Mouse (Mus musculus): Measurements from ENCODE around the gene Cdr2. TPM values are rescaled to one million over a fixed set of nuclear protein-coding genes. Genes with fewer than 3 reads are reported as not detected.

The Cdr2 gene
- total RNA-seq, 2 experiments from 2014 or later: 20.7 to 29.2 TPM

Other genes with a start within 250 kb of the Cdr2 start
- gene Vwa3a, start 243.0 kb downstream of the Cdr2 start, total RNA-seq (2021): 1 to 10 TPM; 1.1 to 1.4 TPM
- gene Gm5737, start 169.9 kb downstream of the Cdr2 start, total RNA-seq (2021): not detected
- 10 to 100 TPM; 36.9 to 38.0 TPM for gene Eef2k, start 139.5 kb downstream of the Cdr2 start, total RNA-seq (2021)
- 10 to 100 TPM; 18.0 to 18.7 TPM for gene Polr3e, start 64.6 kb downstream of the Cdr2 start, total RNA-seq (2021)
- gene Mfsd13b, start 197 bp upstream of the Cdr2 start, total RNA-seq (2021): not detected
- gene Mettl9, start 52.1 kb upstream of the Cdr2 start, total RNA-seq (2021): 100 to 1,000 TPM; 127 TPM
- gene Igsf6, start 92.3 kb upstream of the Cdr2 start, total RNA-seq (2021): under 1 TPM; 0.48 to 0.81 TPM
- gene Otoa, start 99.3 kb upstream of the Cdr2 start, total RNA-seq (2021): 1 to 10 TPM; 5.0 to 5.5 TPM